Mouse (Mus musculus): ENCODE results near the gene Zfp39. TPM values are rescaled to one million over a fixed set of nuclear protein-coding genes. Genes with fewer than 3 reads are reported as not detected.

Gene Zfp39
- polyA plus RNA-seq, 1 experiment from 2014 or later, result 8.8 TPM

GRCm38 (mm10) chr11:58913776-58914175, 9.8 kb upstream of the Zfp39 start:
- H3K36me3 ChIP-seq (ENCODE audit: control insufficient read depth, insufficient read depth, low read length), result no peaks in the 10 kb centered on the region
- ATAC-seq (replicated peaks; ENCODE audit: low FRiP score) (no peak), DNase-seq (ENCODE audit: low spot score) (no peak)
- peak overlapping the region; percentile 46; the same call in 1 of the 2 replicates for H3K4me2 ChIP-seq (ENCODE audit: low read depth, low read length, severe bottlenecking)
- H3K4me1 ChIP-seq (replicated peaks; ENCODE audit: control insufficient read depth, insufficient read depth, low read length), result 0 out of 2 replicates have a peak, but pooled peaks cover 2% of the 10 kb centered on the region
- H3K9ac ChIP-seq (ENCODE audit: low read length), result no peak overlapping the region
- WGBS, result 94% methylated on average over 1 of the region's 1 CpGs
- H3K9me3 ChIP-seq (ENCODE audit: control insufficient read depth, low read length), result no peaks in the 10 kb centered on the region
- H3K27ac ChIP-seq (ENCODE audit: low read depth, low read length), result no peak overlapping the region
- H3K4me3 ChIP-seq (ENCODE audit: low read depth, low read length), result no peak overlapping the region
- no peaks in the 10 kb centered on the region for H3K27me3 ChIP-seq (ENCODE audit: control insufficient read depth, insufficient read depth, low read length)

- ATAC-seq (replicated peaks; ENCODE audit: low FRiP score), result 0 out of 2 replicates have a peak, but pooled peaks have one; percentile 34
- Histone ChIP-seq H3K9me3 (ENCODE audit: control insufficient read depth, low read length) (no peaks in the 10 kb centered on the region), H3K36me3 (ENCODE audit: control insufficient read depth, insufficient read depth, low read length) (no peaks in the 10 kb centered on the region), H3K9ac (ENCODE audit: low read length) (no peak overlapping the region), H3K4me1 (replicated peaks; ENCODE audit: control insufficient read depth, insufficient read depth, low read length) (0 out of 2 replicates have a peak, but pooled peaks cover 2% of the 10 kb centered on the region), H3K27me3 (ENCODE audit: control insufficient read depth, insufficient read depth, low read length) (no peaks in the 10 kb centered on the region), H3K4me3 (ENCODE audit: low read depth, low read length) (no peak overlapping the region), H3K4me2 (ENCODE audit: low read depth, low read length, severe bottlenecking) (no peak overlapping the region), H3K27ac (ENCODE audit: low read depth, low read length) (no peak overlapping the region)
- WGBS, result 51% methylated on average over 6 of the region's 6 CpGs
- DNase-seq (ENCODE audit: low spot score), result no peak
These were observed 813 bp upstream of the Zfp39 start for GRCm38 (mm10) chr11:58904838-58905237.

GRCm38 (mm10) chr11:58904410-58904718, 339 bp upstream of the Zfp39 start:
- H3K4me3 ChIP-seq (ENCODE audit: low read depth, low read length), result peak overlapping the region; percentile 79
- ATAC-seq (replicated peaks; ENCODE audit: low FRiP score) (no peak; the same call in 1 of the 2 replicates), DNase-seq (ENCODE audit: low spot score) (no peak)
- H3K4me1 ChIP-seq (replicated peaks; ENCODE audit: control insufficient read depth, insufficient read depth, low read length), result 0 out of 2 replicates have a peak, but pooled peaks cover 2% of the 10 kb centered on the region
- no peaks in the 10 kb centered on the region for H3K9me3 ChIP-seq (ENCODE audit: control insufficient read depth, low read length)
- peak overlapping the region; percentile 89; the same call in 1 of the 2 replicates for H3K4me2 ChIP-seq (ENCODE audit: low read depth, low read length, severe bottlenecking)
- no peaks in the 10 kb centered on the region for H3K27me3 ChIP-seq (ENCODE audit: control insufficient read depth, insufficient read depth, low read length)
- 3% methylated on average over 8 of the region's 8 CpGs for WGBS
- H3K27ac ChIP-seq (ENCODE audit: low read depth, low read length), result no peak overlapping the region
- no peaks in the 10 kb centered on the region for H3K36me3 ChIP-seq (ENCODE audit: control insufficient read depth, insufficient read depth, low read length)
- H3K9ac ChIP-seq (ENCODE audit: low read length), result 0 out of 2 replicates have a peak overlapping the region, but pooled peaks have one; percentile 35

GRCm38 (mm10) chr11:58901080-58901479, 2.9 kb downstream of the Zfp39 start:
- H3K4me1 ChIP-seq (replicated peaks; ENCODE audit: control insufficient read depth, insufficient read depth, low read length), result 0 out of 2 replicates have a peak, but pooled peaks cover 2% of the 10 kb centered on the region
- H3K36me3 ChIP-seq (ENCODE audit: control insufficient read depth, insufficient read depth, low read length), result no peaks in the 10 kb centered on the region; the same call in 1 of the 2 replicates
- H3K9ac ChIP-seq (ENCODE audit: low read length), result no peak overlapping the region
- no peaks in the 10 kb centered on the region for H3K9me3 ChIP-seq (ENCODE audit: control insufficient read depth, low read length)
- H3K27ac ChIP-seq (ENCODE audit: low read depth, low read length), result no peak overlapping the region
- no peak overlapping the region for H3K4me3 ChIP-seq (ENCODE audit: low read depth, low read length)
- DNase-seq (ENCODE audit: low spot score) (no peak), ATAC-seq (replicated peaks; ENCODE audit: low FRiP score) (no peak)
- no peak overlapping the region for H3K4me2 ChIP-seq (ENCODE audit: low read depth, low read length, severe bottlenecking)
- no peaks in the 10 kb centered on the region for H3K27me3 ChIP-seq (ENCODE audit: control insufficient read depth, insufficient read depth, low read length)

- no peak overlapping the region for H3K4me2 ChIP-seq (ENCODE audit: low read depth, low read length, severe bottlenecking)
- no peak overlapping the region for H3K4me3 ChIP-seq (ENCODE audit: low read depth, low read length)
- H3K36me3 ChIP-seq (ENCODE audit: control insufficient read depth, insufficient read depth, low read length), result peaks cover 4% of the 10 kb centered on the region; the same call in 1 of the 2 replicates
- ATAC-seq (replicated peaks; ENCODE audit: low FRiP score), result no peak
- no peak overlapping the region for H3K9ac ChIP-seq (ENCODE audit: low read length)
- H3K27ac ChIP-seq (ENCODE audit: low read depth, low read length), result no peak overlapping the region
- no peaks in the 10 kb centered on the region for H3K9me3 ChIP-seq (ENCODE audit: control insufficient read depth, low read length)
- no peak for DNase-seq (ENCODE audit: low spot score)
- WGBS, result 86% methylated on average over 6 of the region's 6 CpGs
- H3K4me1 ChIP-seq (replicated peaks; ENCODE audit: control insufficient read depth, insufficient read depth, low read length), result no peaks in the 10 kb centered on the region
- H3K27me3 ChIP-seq (ENCODE audit: control insufficient read depth, insufficient read depth, low read length), result no peaks in the 10 kb centered on the region
These were observed 6.5 kb downstream of the Zfp39 start for GRCm38 (mm10) chr11:58897485-58897884.

GRCm38 (mm10) chr11:58894456-58894855, 9.6 kb downstream of the Zfp39 start:
- DNase-seq (ENCODE audit: low spot score), result no peak
- WGBS, result 76% methylated on average over 6 of the region's 6 CpGs

GRCm38 (mm10) chr11:58890511-58890910, 13.5 kb downstream of the Zfp39 start:
- no peak for ATAC-seq (replicated peaks; ENCODE audit: low FRiP score)
- 93% methylated on average over 10 of the region's 10 CpGs for WGBS

More at GRCm38 (mm10) chr11:58894456-58894855, 9.6 kb downstream of the Zfp39 start:
- Histone ChIP-seq H3K4me3 (ENCODE audit: low read depth, low read length) (no peak overlapping the region), H3K36me3 (ENCODE audit: control insufficient read depth, insufficient read depth, low read length) (peaks cover 7% of the 10 kb centered on the region; the same call in 1 of the 2 replicates), H3K9me3 (ENCODE audit: control insufficient read depth, low read length) (no peaks in the 10 kb centered on the region), H3K9ac (ENCODE audit: low read length) (no peak overlapping the region), H3K4me1 (replicated peaks; ENCODE audit: control insufficient read depth, insufficient read depth, low read length) (no peaks in the 10 kb centered on the region), H3K4me2 (ENCODE audit: low read depth, low read length, severe bottlenecking) (no peak overlapping the region), H3K27me3 (ENCODE audit: control insufficient read depth, insufficient read depth, low read length) (no peaks in the 10 kb centered on the region), H3K27ac (ENCODE audit: low read depth, low read length) (no peak overlapping the region)
- ATAC-seq (replicated peaks; ENCODE audit: low FRiP score), result no peak

GRCm38 (mm10) chr11:58883756-58884155, 20.3 kb downstream of the Zfp39 start:
- DNase-seq (ENCODE audit: low spot score) (no peak), ATAC-seq (replicated peaks; ENCODE audit: low FRiP score) (no peak)
- Histone ChIP-seq H3K27ac (ENCODE audit: low read depth, low read length) (no peak overlapping the region), H3K4me1 (replicated peaks; ENCODE audit: control insufficient read depth, insufficient read depth, low read length) (no peaks in the 10 kb centered on the region), H3K4me3 (ENCODE audit: low read depth, low read length) (no peak overlapping the region), H3K27me3 (ENCODE audit: control insufficient read depth, insufficient read depth, low read length) (no peaks in the 10 kb centered on the region), H3K9ac (ENCODE audit: low read length) (no peak overlapping the region), H3K9me3 (ENCODE audit: control insufficient read depth, low read length) (no peaks in the 10 kb centered on the region), H3K36me3 (ENCODE audit: control insufficient read depth, insufficient read depth, low read length) (peaks cover 11% of the 10 kb centered on the region; the same call in 1 of the 2 replicates), H3K4me2 (ENCODE audit: low read depth, low read length, severe bottlenecking) (no peak overlapping the region)
- WGBS, result 86% methylated on average over 8 of the region's 8 CpGs

More at GRCm38 (mm10) chr11:58890511-58890910, 13.5 kb downstream of the Zfp39 start:
- Histone ChIP-seq H3K27me3 (ENCODE audit: control insufficient read depth, insufficient read depth, low read length) (no peaks in the 10 kb centered on the region), H3K4me2 (ENCODE audit: low read depth, low read length, severe bottlenecking) (no peak overlapping the region), H3K4me1 (replicated peaks; ENCODE audit: control insufficient read depth, insufficient read depth, low read length) (no peaks in the 10 kb centered on the region), H3K4me3 (ENCODE audit: low read depth, low read length) (no peak overlapping the region), H3K9ac (ENCODE audit: low read length) (no peak overlapping the region), H3K36me3 (ENCODE audit: control insufficient read depth, insufficient read depth, low read length) (peaks cover 5% of the 10 kb centered on the region; the same call in 1 of the 2 replicates), H3K27ac (ENCODE audit: low read depth, low read length) (no peak overlapping the region), H3K9me3 (ENCODE audit: control insufficient read depth, low read length) (no peaks in the 10 kb centered on the region)
- no peak for DNase-seq (ENCODE audit: low spot score)

- no peak overlapping the region for H3K9ac ChIP-seq (ENCODE audit: low read length)
- no peak overlapping the region for H3K4me2 ChIP-seq (ENCODE audit: low read depth, low read length, severe bottlenecking)
- no peak for DNase-seq (ENCODE audit: low spot score)
- H3K9me3 ChIP-seq (ENCODE audit: control insufficient read depth, low read length), result no peaks in the 10 kb centered on the region
- H3K4me1 ChIP-seq (replicated peaks; ENCODE audit: control insufficient read depth, insufficient read depth, low read length), result peaks cover 5% of the 10 kb centered on the region
- no peak overlapping the region for H3K27ac ChIP-seq (ENCODE audit: low read depth, low read length)
- H3K36me3 ChIP-seq (ENCODE audit: control insufficient read depth, insufficient read depth, low read length), result no peaks in the 10 kb centered on the region
- H3K4me3 ChIP-seq (ENCODE audit: low read depth, low read length), result no peak overlapping the region
- ATAC-seq (replicated peaks; ENCODE audit: low FRiP score), result no peak
- H3K27me3 ChIP-seq (ENCODE audit: control insufficient read depth, insufficient read depth, low read length), result no peaks in the 10 kb centered on the region
- 92% methylated on average over 4 of the region's 4 CpGs for WGBS
These were observed 33.1 kb downstream of the Zfp39 start for GRCm38 (mm10) chr11:58870961-58871360.

Data from forebrain, embryonic 11.5 days (tissue).